Mouse (Mus musculus) cerebellum, adult (tissue): Measurements from ENCODE around the gene Pgghg.
A peak's percentile ranks its signal among the peaks of the same experiment; 100 is the strongest.

Experiments
- ATAC-seq: cut with Nextera tagmentation; 2 replicates; pipeline ENCODE4 v1.9.2; 2017; ENCODE audit warnings: mild to moderate bottlenecking, moderate library complexity, mixed read lengths; ENCODE audit not compliant: insufficient number of reproducible peaks, low FRiP score, low TSS enrichment

Gene Pgghg

DNA sequence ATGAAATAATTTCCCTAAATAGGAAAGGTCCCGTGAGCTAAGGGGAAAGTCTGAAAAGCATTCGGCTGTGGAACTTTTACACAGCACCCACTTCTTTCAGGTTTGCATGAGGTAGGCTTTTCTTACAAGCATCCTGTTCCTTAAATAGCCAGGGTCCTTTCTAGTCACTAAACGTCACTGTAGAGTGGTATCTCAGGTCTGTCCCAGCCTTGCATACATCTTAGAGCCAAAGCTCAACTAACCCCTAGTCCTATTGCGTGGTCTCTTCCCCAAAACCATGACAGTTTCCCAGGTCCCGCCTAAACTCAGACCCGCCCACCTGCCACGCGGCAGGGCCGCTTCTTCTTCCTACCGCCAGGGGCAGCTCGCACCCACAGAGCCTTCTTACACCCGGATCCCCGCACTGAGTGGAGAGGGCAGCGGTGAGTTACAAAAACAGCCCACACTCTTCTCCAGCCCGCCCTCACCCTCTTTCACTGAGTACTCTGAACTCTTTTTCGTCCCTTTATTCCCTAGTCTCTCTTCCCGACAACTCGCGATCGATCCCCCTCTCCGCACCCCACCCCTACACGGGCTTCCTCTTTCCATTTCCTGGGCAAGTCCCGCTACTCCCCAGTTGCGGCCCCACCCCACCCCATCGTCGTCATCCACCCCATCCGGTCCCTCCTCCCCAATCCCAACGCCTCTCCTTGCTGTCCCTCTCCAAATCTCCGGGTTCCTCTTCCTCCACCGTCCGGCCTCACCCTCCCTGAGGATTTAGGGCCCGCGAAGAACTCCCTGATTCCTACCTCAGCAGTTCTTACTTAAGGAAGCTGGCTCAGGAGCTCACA is at the start of gene Pgghg:
Pgghg (plus strand) TSS at position 170 of the 830 bp plus-strand sequence.
- ATAC-seq = peak; percentile 58; the same call in 1 of the 2 replicates

DNA sequence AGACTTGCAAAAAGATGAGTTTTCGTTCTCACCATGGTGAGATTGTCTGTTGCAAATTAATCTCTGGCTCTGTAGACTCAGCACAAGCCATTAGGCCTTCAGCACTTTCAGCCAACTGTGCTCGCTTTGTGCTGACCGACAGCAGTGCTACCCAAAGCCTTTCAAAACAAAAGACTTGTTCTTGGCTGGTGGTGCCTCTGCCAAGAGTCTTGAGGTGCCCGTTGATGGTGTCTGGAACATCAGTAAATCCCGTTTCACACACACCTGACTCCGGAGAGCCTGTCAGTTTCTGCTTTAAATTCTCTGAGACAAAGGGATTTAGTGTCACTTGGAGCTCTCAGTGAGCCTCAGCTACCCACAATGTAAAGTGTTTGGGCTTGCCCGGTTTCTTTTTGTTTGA is 47.2 kb upstream of the Pgghg start:
- no peak for ATAC-seq

DNA sequence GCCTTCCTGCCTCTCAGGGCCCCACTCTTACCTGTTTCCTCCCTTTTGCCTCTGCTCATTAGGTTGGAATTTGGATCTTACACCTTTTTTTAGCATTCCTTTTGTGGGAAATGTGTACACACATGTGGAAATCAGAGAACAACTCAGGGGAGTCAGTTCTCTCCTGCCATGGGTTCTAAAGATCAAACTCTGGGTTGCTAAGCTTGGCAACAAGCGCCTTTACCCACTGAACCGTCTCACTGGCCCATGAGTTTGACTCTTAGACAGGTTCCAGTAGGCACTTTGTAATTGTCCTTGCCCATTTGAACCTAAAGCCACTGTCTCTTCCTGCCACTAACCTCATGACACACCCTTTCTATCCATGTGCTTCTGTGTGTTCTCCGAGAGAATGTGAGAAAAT is 46.6 kb upstream of the Pgghg start:
- no peak for ATAC-seq

DNA sequence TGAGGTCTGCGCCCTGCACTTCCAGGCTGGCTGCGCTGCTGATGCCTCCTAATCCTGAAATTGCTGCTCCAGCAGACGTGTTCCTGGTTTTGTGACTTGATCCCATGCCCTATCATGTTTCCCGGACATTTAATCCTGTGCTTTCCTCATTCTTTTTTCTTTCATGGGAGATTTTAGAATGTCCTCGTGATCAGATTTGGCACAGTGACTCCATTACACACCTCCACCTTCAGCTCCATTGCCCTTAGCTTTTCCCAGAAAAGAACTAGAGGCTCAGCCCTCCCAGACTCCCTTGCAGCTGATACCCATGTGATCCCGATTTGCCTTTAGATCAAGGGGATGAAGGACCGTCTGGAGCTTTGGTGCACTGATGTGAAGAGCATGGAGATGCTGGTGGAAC is 43.3 kb upstream of the Pgghg start:
- ATAC-seq = no peak

DNA sequence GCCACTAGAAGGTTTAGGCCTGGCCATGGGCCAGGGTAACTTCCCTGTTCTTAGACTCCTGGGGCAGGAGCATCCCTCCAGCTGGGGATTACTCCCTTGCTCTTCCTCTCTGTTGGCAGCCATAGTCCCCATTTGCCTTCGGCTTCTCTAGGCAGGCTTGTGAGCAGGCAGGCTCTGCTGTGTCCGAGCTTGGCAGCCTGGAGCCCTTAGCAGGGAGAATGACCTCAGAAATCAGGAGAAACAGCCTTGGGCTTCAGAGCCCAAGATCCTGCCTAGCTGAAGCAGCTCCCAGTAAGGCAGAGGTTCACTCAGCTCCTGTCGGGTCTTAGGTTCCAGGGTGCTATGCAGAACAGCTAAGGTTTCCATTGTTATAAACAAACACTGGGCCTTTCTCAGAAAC is 42.1 kb upstream of the Pgghg start:
- ATAC-seq = no peak

DNA sequence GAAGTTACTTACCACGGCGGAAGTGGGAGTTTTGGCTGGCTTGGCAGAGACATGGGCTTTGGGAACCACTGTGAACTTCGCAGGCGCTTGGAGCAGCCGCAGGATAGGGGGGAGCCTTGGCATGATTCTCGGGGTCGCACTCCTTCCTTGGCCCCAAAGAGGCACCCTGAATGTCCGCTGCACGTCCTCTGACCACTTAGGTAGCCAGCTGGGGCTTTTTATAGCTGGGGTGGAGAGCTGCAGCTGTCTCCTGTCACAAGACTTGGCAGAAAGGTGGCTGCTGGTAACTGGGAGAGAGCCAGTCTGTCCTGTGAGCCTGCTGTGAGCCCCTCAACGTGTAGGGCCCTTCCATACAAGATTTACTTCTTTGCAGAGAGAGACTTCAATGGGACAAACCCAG is 41.0 kb upstream of the Pgghg start, which contains the start of gene Cox8b:
Cox8b (minus strand) TSS at position 227 of the 400 bp plus-strand sequence.
- no peak for ATAC-seq

DNA sequence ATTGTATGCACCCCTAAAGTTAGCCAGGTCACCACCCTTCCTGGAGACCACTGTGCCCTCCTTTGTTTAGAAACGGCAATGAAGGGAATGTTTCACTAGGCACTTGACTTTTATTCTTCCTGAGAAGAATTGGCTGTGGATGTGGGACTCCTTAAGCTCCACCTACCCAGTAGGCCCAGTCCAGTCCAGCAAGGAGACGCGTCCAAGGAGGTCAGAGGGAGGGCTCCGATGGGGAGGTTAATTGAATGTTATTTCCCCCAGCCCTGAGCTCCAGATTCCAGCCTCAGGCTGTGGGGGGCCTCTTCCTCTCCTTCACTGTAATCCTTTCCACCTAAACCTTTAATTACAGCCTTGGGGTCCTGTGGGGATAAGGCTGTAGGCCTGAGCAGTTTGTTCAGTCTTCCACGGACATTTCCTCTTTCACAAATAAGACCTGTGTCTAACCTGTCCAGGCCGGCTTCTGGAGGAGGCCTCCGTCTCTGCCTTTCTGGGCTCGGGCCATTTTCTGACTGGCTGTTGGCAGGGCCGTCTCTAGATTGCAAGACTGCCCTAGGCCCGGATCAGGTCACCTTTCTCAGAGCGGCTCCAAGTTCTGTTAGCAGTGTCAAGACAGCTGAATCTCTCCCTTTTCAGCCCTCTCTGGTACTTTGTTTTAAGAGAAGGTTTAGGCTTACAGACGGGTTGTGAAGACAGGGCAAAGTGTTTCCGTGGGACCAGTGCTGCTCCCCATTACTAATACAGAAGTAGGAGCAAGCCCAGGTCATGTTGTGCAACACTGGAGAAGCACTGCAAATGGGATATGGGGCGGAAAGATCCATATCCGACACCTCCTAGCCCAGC is 38.9 kb upstream of the Pgghg start:
- no peak for ATAC-seq

DNA sequence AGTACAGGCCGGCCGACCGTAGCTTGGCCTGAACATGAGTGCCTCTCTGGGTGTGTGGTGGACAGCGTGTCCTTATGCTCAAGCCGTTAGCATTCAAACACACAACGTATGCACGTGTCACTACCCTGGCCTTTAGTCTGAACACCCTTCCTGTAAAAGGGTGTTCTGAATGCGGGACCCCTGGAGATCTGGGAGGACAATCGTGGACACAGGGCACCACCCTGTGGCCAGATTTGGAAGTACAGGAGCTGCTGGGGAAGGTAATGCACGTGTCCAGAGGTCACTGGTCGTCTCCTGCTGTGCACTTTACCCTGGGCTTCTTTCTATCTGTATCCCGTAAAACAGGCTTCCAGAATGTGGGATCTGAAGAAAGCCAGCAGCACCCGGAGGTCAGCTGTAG is 38.0 kb upstream of the Pgghg start:
- peak; percentile 56; the same call in 1 of the 2 replicates for ATAC-seq

DNA sequence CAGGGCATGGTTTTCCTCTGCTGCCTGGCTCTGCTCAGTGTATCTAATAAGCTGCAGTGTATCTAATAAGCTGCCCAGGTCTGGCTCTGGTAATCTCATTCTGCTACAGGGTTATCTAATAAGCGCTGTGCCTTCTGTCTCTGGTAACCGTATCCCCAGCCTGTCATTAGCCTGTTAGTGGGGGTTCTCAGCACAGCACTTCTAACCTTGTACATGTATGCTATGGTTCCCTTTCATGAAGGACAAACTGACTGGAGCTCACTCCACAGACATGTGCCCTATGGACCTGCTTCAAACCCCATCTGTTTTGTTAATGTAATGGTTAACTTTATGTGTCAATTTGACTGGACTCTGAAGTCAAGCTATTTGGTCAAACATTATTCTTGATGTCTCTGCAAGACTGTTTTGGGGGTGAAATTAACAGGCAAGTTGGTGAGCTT is 35.5 kb upstream of the Pgghg start:
- no peak for ATAC-seq

DNA sequence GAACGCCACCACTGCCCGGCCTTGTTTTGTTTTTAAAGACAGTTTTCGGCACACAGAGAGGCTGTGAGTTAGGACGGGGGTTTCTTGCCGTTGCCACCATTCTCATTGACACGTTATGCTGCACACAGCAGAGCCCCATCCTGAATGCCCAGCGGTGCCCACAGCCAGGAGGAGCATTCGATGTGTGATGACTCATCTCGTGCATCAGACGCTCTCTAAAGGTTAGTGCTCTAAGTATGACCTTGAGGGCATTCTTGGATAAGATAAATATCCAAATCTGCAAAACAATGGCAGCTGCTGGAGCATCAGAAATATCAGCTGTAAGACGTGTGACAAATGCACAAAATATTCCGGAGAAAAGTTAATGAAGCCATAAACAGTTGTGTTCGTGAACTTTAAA is 34.1 kb upstream of the Pgghg start:
- ATAC-seq = no peak

DNA sequence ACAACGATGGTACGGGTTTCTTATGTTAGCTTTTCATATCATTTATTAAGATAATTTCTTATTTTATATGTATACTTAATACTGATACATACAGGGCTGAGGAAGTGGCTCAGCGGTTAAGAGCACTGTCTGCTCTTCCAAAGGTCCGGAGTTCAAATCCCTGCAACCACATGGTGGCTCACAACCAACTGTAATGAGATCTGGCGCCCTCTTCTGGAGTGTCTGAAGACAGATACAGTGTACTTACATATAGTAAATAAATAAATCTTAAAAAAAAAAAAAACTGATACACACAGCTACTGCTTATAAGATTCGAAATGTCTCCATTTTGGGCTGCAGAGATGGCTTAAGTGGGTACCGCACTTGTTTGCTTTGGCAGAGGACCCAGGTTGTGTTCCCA is 33.5 kb upstream of the Pgghg start:
- no peak for ATAC-seq

DNA sequence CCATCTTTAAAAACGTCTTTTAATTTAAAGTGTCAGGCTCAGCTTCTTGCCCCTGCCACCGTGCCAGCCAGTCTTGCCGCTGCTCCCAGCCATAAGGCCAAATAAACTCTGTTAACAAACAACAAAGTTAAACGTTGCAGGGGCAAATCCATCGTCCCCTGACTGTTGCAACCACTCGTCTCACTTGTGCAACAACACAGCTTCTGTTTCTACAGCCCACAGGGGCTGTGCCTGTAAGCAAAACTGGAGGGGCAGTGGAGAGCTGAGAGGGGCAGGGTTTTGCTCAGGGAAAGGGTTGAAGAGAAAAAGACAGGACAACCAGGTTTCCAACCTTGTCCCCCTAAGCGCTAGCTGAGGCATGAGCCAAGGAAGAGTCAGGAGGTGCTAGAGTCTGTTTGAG is 33.0 kb upstream of the Pgghg start:
- ATAC-seq = no peak

DNA sequence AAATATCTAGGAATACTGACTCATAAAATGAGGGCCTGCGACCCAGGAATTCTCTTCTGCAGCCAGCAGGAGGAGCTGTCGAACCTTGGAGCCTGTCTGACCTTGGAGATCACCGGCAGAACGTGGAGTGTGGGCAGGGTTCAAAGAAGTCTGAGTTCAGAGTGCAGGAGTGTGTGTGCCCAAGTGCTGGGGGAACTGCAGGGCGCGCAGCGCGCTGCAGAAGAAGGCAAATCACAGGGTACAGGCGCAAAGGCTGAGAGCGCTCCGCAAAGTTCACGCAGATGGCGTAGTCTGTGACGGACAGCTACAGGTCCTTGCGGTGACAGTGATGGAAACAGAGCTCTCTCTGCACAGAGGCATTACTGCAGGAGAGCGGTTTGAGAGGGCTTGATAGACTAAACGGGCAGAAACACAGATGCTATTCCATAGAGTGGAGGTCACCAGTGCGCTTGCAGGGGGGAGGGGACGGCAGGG is 32.5 kb upstream of the Pgghg start:
- peak; percentile 36; the same call in 1 of the 2 replicates for ATAC-seq

DNA sequence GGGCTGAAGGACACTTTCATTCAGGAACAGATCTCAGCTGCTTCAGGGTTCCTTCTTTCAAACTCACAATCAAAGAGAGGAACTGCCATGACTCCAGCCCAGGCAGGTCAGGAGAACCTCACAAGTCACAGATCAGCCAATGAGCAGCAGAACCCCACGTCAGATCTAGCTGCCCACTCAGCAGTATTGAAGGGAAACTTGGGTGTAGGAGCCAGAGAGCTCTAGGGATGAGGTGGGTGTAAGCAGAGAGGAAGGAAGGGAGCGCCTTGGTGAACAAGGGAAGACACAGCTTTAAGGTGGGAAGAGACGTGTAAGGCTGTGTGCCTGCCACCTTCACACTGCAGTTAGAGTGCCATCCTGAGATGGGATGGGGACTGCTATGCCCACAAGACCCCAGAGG is 28.9 kb upstream of the Pgghg start:
- ATAC-seq = no peak

DNA sequence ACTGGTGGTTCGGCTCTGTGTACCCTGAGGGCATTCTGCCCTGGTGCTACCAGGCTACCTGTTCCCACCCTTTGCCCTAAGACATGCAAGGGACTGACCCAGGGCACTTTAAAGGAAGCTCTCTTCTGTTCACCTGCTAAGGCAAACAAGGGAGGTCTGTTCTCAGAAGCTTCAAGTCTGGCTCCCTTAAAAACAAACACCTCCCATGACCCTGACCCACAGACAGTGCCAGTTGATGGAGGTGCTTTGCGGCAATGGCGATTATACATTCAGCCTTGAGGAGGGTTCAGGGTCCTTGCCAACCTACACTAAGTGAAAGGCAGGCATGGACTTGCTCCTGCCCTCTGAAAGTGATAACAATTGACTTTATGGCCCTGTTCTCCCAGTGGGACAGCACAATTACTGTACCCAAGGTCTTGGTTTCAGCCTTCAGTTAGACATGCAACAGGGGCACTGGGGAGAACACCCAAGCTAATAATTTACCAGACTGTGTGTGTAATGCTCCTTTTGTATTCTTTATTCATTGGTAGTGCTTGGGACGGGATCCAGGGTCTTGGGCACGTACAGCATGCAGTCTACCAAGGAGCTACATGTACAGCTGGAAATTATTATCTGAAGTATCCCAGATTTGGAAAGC is 28.2 kb upstream of the Pgghg start:
- no peak for ATAC-seq

DNA sequence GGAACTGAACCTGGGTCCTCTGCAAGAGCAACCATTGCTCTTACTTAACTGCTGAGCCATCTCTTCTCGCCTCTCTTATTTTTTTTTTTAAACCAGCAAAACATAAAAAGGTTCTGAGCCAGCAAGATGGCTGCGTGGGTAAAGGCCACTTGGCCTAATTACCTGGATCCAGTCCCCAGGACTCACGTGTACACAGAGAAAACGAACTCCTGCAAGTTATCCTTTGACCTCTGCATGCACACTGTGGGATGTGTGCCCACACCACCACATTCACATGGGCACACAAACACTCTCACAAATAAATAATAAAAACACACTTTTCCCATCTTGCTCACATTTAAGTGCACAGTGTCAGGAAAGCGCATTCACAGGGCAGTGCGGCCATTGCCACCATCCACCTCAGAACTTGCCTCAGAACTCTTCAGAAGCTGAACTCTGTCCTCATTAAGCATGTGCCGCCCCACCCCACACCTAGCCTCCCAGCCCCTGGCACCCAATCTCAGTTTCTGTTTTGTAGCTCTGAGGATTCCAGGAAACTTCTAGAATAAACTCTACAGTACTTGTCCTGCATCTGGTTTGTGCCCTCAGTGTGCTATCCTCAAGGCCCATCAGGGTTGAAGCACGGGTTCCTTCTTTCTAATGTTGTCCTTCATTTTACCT is 27.0 kb upstream of the Pgghg start:
- no peak for ATAC-seq

DNA sequence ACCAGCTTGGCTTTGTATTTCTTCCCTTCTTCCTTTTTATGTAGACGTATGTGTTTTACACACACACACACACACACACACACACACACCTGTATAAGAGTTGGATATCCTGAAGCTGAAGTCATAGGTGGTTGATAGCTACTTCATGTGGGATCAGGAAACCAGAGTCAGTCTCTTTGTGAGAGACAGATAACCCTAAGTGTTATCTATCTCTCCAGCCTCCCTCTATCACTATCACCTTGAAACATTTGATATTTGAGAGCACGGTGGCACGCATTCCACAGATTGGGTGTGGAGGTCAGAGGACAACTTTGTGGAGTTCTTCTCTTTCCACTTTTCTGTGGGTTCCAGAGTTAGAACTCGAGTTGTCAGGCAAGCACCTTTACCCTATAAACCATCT is 21.3 kb upstream of the Pgghg start:
- no peak for ATAC-seq

DNA sequence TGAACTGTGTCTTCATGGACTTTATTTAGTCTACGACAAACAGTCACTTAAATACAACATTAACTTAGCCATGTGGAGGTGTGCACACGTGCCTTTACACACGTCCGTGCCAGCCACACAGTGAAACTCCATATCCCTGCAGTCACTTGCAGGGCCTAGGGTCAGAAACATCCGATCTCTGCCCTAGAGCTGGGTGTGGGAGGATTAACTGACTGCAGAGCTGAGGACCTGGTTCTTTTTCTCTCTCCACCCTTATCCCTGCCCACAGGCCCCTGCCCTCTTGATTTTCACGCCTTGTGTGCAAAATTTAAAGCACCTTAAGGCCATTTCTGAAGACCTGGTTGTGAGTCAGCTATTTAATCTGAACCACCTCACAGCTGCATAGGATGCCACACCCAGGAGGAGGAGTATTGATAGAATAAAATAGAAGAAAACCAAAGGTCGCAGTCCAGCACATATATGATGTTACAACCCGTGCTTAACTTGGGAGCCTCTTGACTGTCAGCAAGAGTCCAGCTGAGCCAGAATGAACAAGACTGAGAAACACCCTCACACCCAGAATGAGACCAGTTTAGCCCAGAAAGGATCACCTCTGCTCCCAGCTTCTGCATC is 20.7 kb upstream of the Pgghg start, which contains the start of gene Nlrp6:
Nlrp6 (plus strand) TSS at position 485 of the 612 bp plus-strand sequence.
- no peak for ATAC-seq

DNA sequence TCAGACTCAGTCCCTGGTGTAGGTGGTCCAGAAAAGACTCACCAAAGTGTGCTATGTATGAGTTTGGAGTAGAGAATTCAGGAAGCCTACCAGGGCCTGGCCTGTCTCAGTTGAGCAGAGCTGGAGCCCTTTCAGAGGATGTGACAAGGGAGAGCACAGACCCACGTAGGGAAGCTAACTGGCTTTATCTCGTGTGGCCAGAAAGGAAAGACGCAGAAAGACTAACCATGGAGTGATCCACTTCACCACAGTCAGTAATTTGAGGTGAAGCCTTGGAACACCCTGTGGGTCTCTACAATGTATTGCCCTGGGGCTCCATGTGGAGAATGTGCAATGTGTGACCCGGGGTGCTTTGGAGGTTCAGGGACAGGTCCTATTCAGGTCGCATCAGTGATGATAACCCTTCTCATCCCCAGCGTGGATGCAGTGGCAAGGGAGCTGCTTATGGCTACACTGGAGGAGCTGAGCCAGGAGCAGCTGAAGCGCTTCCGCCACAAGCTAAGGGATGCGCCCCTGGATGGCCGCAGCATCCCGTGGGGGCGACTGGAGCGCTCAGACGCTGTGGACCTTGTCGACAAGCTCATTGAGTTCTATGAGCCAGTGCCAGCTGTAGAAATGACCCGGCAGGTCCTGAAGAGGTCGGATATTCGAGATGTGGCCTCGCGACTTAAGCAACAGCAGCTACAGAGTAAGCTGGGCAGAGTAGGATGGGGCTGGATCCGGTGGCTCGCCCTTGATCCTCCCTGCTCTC is 19.8 kb upstream of the Pgghg start:
- ATAC-seq = no peak
